Mouse (Mus musculus) layer of hippocampus, adult 11-12 months (tissue): ENCODE measurements at regions not wholly inside any gene's neighbourhood (a gene's known extent, or its start where the extent isn't known, plus 50 kb on each side); places are given as distances from the start of the nearest gene placed in this dataset.

Experiments used
- DNase-seq: peaks from one replicate; pipeline ENCODE4 v3.0.0; 2022; ENCODE audit warnings: low spot score

GRCm38 (mm10) chr1:125156093-125156492 is 279.4 kb downstream of the Actr3 start:
- DNase-seq: no peak

GRCm38 (mm10) chr1:125149817-125150216 is 285.7 kb downstream of the Actr3 start:
- DNase-seq: no peak

- no peak for DNase-seq
Observed at GRCm38 (mm10) chr1:125123861-125124260, 311.7 kb downstream of the Actr3 start.

- DNase-seq: no peak
Observed at GRCm38 (mm10) chr1:125100596-125100995, 334.9 kb downstream of the Actr3 start.

GRCm38 (mm10) chr1:125084906-125085305 is 350.6 kb downstream of the Actr3 start:
- no peak for DNase-seq

GRCm38 (mm10) chr1:125039572-125040326 is 395.8 kb downstream of the Actr3 start:
- no peak for DNase-seq

GRCm38 (mm10) chr1:125013301-125013700 is 422.2 kb downstream of the Actr3 start:
- no peak for DNase-seq

- no peak for DNase-seq
Observed at GRCm38 (mm10) chr1:125011893-125012292, 423.6 kb downstream of the Actr3 start.

- peak; percentile 4 for DNase-seq
Observed at GRCm38 (mm10) chr1:124997577-124997976, 437.9 kb downstream of the Actr3 start.

- DNase-seq: no peak
Observed at GRCm38 (mm10) chr1:124950849-124951248, 484.7 kb downstream of the Actr3 start.

- DNase-seq: no peak
Observed at GRCm38 (mm10) chr1:124904373-124904772, 531.2 kb downstream of the Actr3 start.

GRCm38 (mm10) chr1:124871148-124871547 is 564.4 kb downstream of the Actr3 start:
- no peak for DNase-seq

GRCm38 (mm10) chr1:124866248-124866647 is 569.3 kb downstream of the Actr3 start:
- no peak for DNase-seq

- DNase-seq: peak; percentile 4
Observed at GRCm38 (mm10) chr1:124845681-124846080, 589.8 kb downstream of the Actr3 start.

GRCm38 (mm10) chr1:124825717-124826116 is 609.8 kb downstream of the Actr3 start:
- peak; percentile 25 for DNase-seq

GRCm38 (mm10) chr1:124793026-124793425 is 642.5 kb downstream of the Actr3 start:
- no peak for DNase-seq

- no peak for DNase-seq
Observed at GRCm38 (mm10) chr1:124790646-124791045, 644.9 kb downstream of the Actr3 start.

GRCm38 (mm10) chr1:124790130-124790529 is 645.4 kb downstream of the Actr3 start:
- DNase-seq: no peak

GRCm38 (mm10) chr1:124783066-124783465 is 652.5 kb downstream of the Actr3 start:
- no peak for DNase-seq

GRCm38 (mm10) chr1:124777685-124778084 is 657.8 kb downstream of the Actr3 start:
- no peak for DNase-seq

- no peak for DNase-seq
Observed at GRCm38 (mm10) chr1:124756721-124757120, 678.8 kb downstream of the Actr3 start.

- DNase-seq: no peak
Observed at GRCm38 (mm10) chr1:124739777-124740176, 694.4 kb upstream of the Dpp10 start.

- no peak for DNase-seq
Observed at GRCm38 (mm10) chr1:124730364-124730763, 685.0 kb upstream of the Dpp10 start.

- peak; percentile 70 for DNase-seq
Observed at GRCm38 (mm10) chr1:124718065-124718464, 672.7 kb upstream of the Dpp10 start.
